Mouse (Mus musculus) CD4-positive, CD25-positive, alpha-beta regulatory T cell, adult 4 months (primary cell): ENCODE data around the gene Krtap3-2. TPM values are rescaled to one million over a fixed set of nuclear protein-coding genes. Genes with fewer than 3 reads are reported as not detected.

Experiments
- polyA plus RNA-seq, 2 experiments: library from polyadenylated mRNA; unstranded; fragments of 100-300 nt; shearing (Covaris generic); gene quantifications; one replicate each; pipeline ENCODE4 v1.2.1; 2017

The Krtap3-2 gene
- polyA plus RNA-seq, 2 experiments from 2014 or later: not detected

Other genes starting within 250 kb of the Krtap3-2 start
- gene Krt25, start 233.9 kb downstream of the Krtap3-2 start, polyA plus RNA-seq: not detected
- gene Krt26, start 218.9 kb downstream of the Krtap3-2 start, polyA plus RNA-seq: not detected
- not detected for gene Krt27, start 205.7 kb downstream of the Krtap3-2 start, polyA plus RNA-seq
- not detected for gene Krt28, start 181.9 kb downstream of the Krtap3-2 start, polyA plus RNA-seq
- 1 to 10 TPM; 8.8 to 9.7 TPM for gene Krt10, start 167.5 kb downstream of the Krtap3-2 start, polyA plus RNA-seq
- not detected for gene Krt12, start 134.6 kb downstream of the Krtap3-2 start, polyA plus RNA-seq
- not detected for gene Krt20, start 118.7 kb downstream of the Krtap3-2 start, polyA plus RNA-seq
- gene Krt23, start 63.7 kb downstream of the Krtap3-2 start, polyA plus RNA-seq: not detected
- not detected for gene Krt39, start 35.5 kb downstream of the Krtap3-2 start, polyA plus RNA-seq
- gene Krt40, start 13.7 kb downstream of the Krtap3-2 start, polyA plus RNA-seq: not detected
- not detected for gene Krtap3-3, start 6.0 kb downstream of the Krtap3-2 start, polyA plus RNA-seq
- not detected for gene Gm11939, start 2.6 kb upstream of the Krtap3-2 start, polyA plus RNA-seq
- not detected for gene Krtap3-1, start 9.8 kb upstream of the Krtap3-2 start, polyA plus RNA-seq
- not detected for gene Krtap1-5, start 24.2 kb upstream of the Krtap3-2 start, polyA plus RNA-seq
- gene Krtap1-4, start 26.8 kb upstream of the Krtap3-2 start, polyA plus RNA-seq: not detected
- gene Krtap1-3, start 34.5 kb upstream of the Krtap3-2 start, polyA plus RNA-seq: not detected
- gene Krtap9-3, start 41.3 kb upstream of the Krtap3-2 start, polyA plus RNA-seq: not detected
- not detected for gene Gm11938, start 46.5 kb upstream of the Krtap3-2 start, polyA plus RNA-seq
- gene Gm11937, start 53.3 kb upstream of the Krtap3-2 start, polyA plus RNA-seq: not detected
- not detected for gene Krtap2-4, start 58.0 kb upstream of the Krtap3-2 start, polyA plus RNA-seq
- gene Gm11562, start 63.6 kb upstream of the Krtap3-2 start, polyA plus RNA-seq: not detected
- gene Krtap4-1, start 71.4 kb upstream of the Krtap3-2 start, polyA plus RNA-seq: not detected
- gene Krtap4-2, start 78.2 kb upstream of the Krtap3-2 start, polyA plus RNA-seq: not detected
- gene Krtap4-7, start 87.2 kb upstream of the Krtap3-2 start, polyA plus RNA-seq: not detected
- gene Gm11555, start 93.4 kb upstream of the Krtap3-2 start, polyA plus RNA-seq: not detected
- not detected for gene Gm11563, start 102.1 kb upstream of the Krtap3-2 start, polyA plus RNA-seq
- not detected for gene Krtap4-6, start 109.1 kb upstream of the Krtap3-2 start, polyA plus RNA-seq
- gene Gm14190, start 133.9 kb upstream of the Krtap3-2 start, polyA plus RNA-seq: not detected
- not detected for gene Gm14180, start 177.4 kb upstream of the Krtap3-2 start, polyA plus RNA-seq
- gene Gm11595, start 216.1 kb upstream of the Krtap3-2 start, polyA plus RNA-seq: not detected
- gene Krtap4-8, start 223.9 kb upstream of the Krtap3-2 start, polyA plus RNA-seq: not detected
- not detected for gene Krtap4-9, start 228.3 kb upstream of the Krtap3-2 start, polyA plus RNA-seq
- gene Gm11596, start 236.6 kb upstream of the Krtap3-2 start, polyA plus RNA-seq: not detected
- not detected for gene Gm11569, start 242.1 kb upstream of the Krtap3-2 start, polyA plus RNA-seq
- gene Gm11554, start 247.6 kb upstream of the Krtap3-2 start, polyA plus RNA-seq: not detected